Mouse (Mus musculus): ENCODE measurements around the gene 2610507B11Rik. TPM values are rescaled to one million over a fixed set of nuclear protein-coding genes. Genes with fewer than 3 reads are reported as not detected.

The 2610507B11Rik gene
- 10 to 100 TPM; 70.9 to 82.1 TPM for polyA plus RNA-seq (2017; shearing (Covaris generic))

GRCm38 (mm10) chr11:78261380-78262352, at the start of gene 2610507B11Rik:
2610507B11Rik (plus strand) TSS chr11:78261752.

GRCm38 (mm10) chr11:78245627-78246317, 15.8 kb upstream of the 2610507B11Rik start, which contains the start of the genes Sdf2 and Supt6:
Sdf2 (plus strand) TSS chr11:78245746.
Supt6 (minus strand) TSS chr11:78245987.

GRCm38 (mm10) chr11:78290654-78291053, 29.1 kb downstream of the 2610507B11Rik start, which contains the start of gene BC030499:
BC030499 (plus strand) TSS chr11:78290841.

GRCm38 (mm10) chr11:78301357-78302084, 40.0 kb downstream of the 2610507B11Rik start, which contains the start of gene Spag5:
Spag5 (plus strand) TSS chr11:78301529.

GRCm38 (mm10) chr11:78322860-78323259, 61.3 kb downstream of the 2610507B11Rik start, which contains the start of gene Aldoc:
Aldoc (plus strand) TSS chr11:78322968.

GRCm38 (mm10) chr11:78327634-78328511, 66.3 kb downstream of the 2610507B11Rik start, which contains the start of gene Pigs:
Pigs (plus strand) TSS chr11:78328415.

Other genes with a start within 250 kb of the 2610507B11Rik start
- gene Dhrs13, start 229.5 kb upstream of the 2610507B11Rik start, polyA plus RNA-seq (2017; shearing (Covaris generic)): 10 to 100 TPM in 1 of 2 experiments, 1 to 10 TPM in 1; 3.5 to 11.3 TPM
- gene Flot2, start 223.8 kb upstream of the 2610507B11Rik start, polyA plus RNA-seq (2017; shearing (Covaris generic)): 10 to 100 TPM; 45.2 to 46.9 TPM
- gene Eral1, start 181.4 kb upstream of the 2610507B11Rik start, polyA plus RNA-seq (2017; shearing (Covaris generic)): 10 to 100 TPM; 35.2 to 42.6 TPM
- 10 to 100 TPM; 16.4 to 22.2 TPM for gene Fam222b, start 167.1 kb upstream of the 2610507B11Rik start, polyA plus RNA-seq (2017; shearing (Covaris generic))
- gene Traf4, start 96.2 kb upstream of the 2610507B11Rik start, polyA plus RNA-seq (2017; shearing (Covaris generic)): 10 to 100 TPM; 37.7 to 41.3 TPM
- gene Nek8, start 85.1 kb upstream of the 2610507B11Rik start, polyA plus RNA-seq (2017; shearing (Covaris generic)): 10 to 100 TPM; 10.2 to 10.5 TPM
- 1 to 10 TPM; 3.2 to 3.4 TPM for gene Tlcd1, start 85.0 kb upstream of the 2610507B11Rik start, polyA plus RNA-seq (2017; shearing (Covaris generic))
- gene Rpl23a, start 78.2 kb upstream of the 2610507B11Rik start, polyA plus RNA-seq (2017; shearing (Covaris generic)): 1,000 to 10,000 TPM; 1,229 to 1,373 TPM
- 1 to 10 TPM; 1.6 to 3.9 TPM for gene Rab34, start 73.3 kb upstream of the 2610507B11Rik start, polyA plus RNA-seq (2017; shearing (Covaris generic))
- 1 to 10 TPM in 1 of 2 experiments, under 1 TPM in 1; 0.71 to 3.6 TPM for gene Proca1, start 68.4 kb upstream of the 2610507B11Rik start, polyA plus RNA-seq (2017; shearing (Covaris generic))
- 100 to 1,000 TPM in 1 of 2 experiments, 10 to 100 TPM in 1; 85.9 to 108 TPM for gene Sdf2, start 16.0 kb upstream of the 2610507B11Rik start, polyA plus RNA-seq (2017; shearing (Covaris generic))
- gene Supt6, start 15.8 kb upstream of the 2610507B11Rik start, polyA plus RNA-seq (2017; shearing (Covaris generic)): 10 to 100 TPM; 35.7 to 38.9 TPM
- gene BC030499, start 29.1 kb downstream of the 2610507B11Rik start, polyA plus RNA-seq (2017; shearing (Covaris generic)): 1 to 10 TPM in 1 of 2 experiments, under 1 TPM in 1; 0.61 to 1.1 TPM
- gene Spag5, start 39.8 kb downstream of the 2610507B11Rik start, polyA plus RNA-seq (2017; shearing (Covaris generic)): 1 to 10 TPM; 1.8 to 2.6 TPM
- 10 to 100 TPM in 1 of 2 experiments, 1 to 10 TPM in 1; 4.7 to 11.9 TPM for gene Aldoc, start 61.2 kb downstream of the 2610507B11Rik start, polyA plus RNA-seq (2017; shearing (Covaris generic))
- 100 to 1,000 TPM in 1 of 2 experiments, 10 to 100 TPM in 1; 97.8 to 113 TPM for gene Pigs, start 66.7 kb downstream of the 2610507B11Rik start, polyA plus RNA-seq (2017; shearing (Covaris generic))
- gene Unc119, start 81.7 kb downstream of the 2610507B11Rik start, polyA plus RNA-seq (2017; shearing (Covaris generic)): 10 to 100 TPM; 58.4 to 82.5 TPM
- under 1 TPM; 0.30 to 0.45 TPM for gene Foxn1, start 124.8 kb downstream of the 2610507B11Rik start, polyA plus RNA-seq (2017; shearing (Covaris generic))
- not detected for gene Slc13a2, start 160.5 kb downstream of the 2610507B11Rik start, polyA plus RNA-seq (2017; shearing (Covaris generic))
- gene Slc46a1, start 203.9 kb downstream of the 2610507B11Rik start, polyA plus RNA-seq (2017; shearing (Covaris generic)): 1 to 10 TPM; 2.6 to 3.1 TPM
- gene Sarm1, start 236.0 kb downstream of the 2610507B11Rik start, polyA plus RNA-seq (2017; shearing (Covaris generic)): 1 to 10 TPM; 3.5 to 8.3 TPM
- 1 to 10 TPM in 1 of 2 experiments, not detected in 1; 7.0 TPM for gene Vtn, start 237.3 kb downstream of the 2610507B11Rik start, polyA plus RNA-seq (2017; shearing (Covaris generic))
- gene Sebox, start 241.7 kb downstream of the 2610507B11Rik start, polyA plus RNA-seq (2017; shearing (Covaris generic)): under 1 TPM in 1 of 2 experiments, not detected in 1; 0.28 TPM